Mouse (Mus musculus) 416B (cell line): ENCODE measurements around the gene Sdhaf4.
"Not testable (repeated sequence)": the region's sequence is repeated elsewhere in the genome, so short reads cannot be mapped to it uniquely, and the experiment has no call there.

Experiments used
- DNase-seq: peaks from one replicate; pipeline ENCODE4 v3.0.0; 2011; ENCODE audit warnings: low read depth

Sdhaf4 gene

DNA sequence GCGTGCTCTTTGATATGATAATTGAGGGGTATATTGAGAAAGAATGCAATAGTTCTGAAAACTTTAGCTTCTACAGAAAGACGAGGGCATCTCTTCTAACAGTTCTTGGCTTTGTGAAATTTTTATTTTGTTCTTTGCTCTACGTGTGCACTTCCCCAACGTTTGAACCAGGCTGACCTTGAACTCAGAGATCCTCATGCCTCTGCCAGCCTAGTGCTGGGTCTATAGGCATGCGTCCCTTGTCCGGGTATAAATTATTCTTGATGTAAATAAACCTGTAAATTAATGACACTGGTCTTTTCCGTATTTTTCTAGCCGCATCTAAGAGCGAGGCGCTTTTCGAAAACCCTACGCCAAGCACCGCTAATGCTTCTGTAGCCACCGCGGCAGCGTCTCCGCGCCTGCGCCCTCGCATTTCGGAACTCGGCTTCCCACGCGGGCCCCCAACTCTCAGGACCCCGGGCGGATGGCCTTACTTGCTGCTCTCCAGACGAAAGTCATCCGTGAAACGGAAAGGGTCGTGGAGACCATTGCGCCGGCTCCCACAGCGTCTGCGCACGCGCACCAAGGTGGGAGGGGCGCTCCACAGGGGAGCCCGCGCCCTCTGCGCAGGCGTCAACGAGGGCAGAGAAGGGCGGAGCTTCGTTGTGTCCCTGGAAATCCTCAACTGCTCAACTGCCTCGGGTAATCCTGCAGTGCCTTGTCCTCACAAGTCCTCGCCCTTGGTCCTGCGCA is at the start of gene Sdhaf4:
Sdhaf4 (minus strand) TSS at position 587 of the 735 bp plus-strand sequence.
- DNase-seq: peak; percentile 84

DNA sequence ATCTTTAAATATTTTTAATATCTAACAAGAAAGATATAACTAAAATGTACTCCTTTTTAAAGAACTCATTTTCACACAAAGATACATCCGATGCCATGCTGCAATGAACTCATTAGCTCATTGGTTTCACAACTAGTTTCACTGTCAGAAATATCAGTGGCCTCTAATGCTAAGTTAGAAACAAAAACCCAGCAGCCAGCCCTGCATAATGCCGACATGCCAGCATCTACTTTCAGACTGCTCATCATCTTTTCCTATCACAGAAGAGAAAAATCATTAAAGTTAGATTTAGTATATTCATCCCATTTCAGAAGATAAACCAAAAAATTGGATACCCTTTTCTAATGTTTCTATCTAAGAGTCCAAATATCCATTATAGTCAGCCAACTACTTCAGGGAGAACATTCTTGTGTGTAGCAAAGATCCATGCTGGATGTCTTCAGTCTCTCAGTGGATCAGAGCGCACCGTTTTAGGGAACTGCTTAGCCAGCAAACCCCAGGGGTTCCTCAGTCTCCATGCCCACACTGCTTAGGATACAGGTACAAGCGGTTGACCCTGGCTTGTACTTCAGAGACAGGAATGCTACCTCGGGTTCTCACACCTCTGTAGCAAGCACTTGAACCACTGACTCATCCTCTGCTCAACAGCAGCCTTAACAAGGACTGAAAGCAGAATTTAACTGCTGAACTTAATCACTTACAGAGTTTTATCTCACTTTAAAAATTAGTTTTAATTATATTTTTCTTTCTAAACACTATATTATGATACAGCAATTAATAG is 41.5 kb upstream of the Sdhaf4 start:
- DNase-seq: no peak

DNA sequence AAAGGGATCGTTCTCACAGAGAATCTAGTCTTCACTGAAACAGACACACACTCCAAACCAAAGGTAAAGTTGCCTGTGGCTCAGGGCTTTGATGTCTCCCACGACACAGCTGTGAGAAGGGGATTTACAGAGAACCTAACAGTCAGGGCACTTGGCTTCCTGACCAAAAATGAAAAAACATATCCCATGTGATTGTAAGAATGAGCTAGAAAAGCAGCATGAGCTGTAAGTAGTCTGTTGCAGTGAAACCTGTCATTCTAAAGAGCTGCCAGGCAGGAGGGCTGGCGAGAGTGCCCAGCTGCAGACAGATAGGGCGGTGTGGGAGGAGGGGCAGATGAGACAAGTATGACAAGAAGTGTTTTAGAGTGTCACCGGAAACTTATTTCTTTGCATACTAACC is 40.2 kb upstream of the Sdhaf4 start:
- no peak for DNase-seq

DNA sequence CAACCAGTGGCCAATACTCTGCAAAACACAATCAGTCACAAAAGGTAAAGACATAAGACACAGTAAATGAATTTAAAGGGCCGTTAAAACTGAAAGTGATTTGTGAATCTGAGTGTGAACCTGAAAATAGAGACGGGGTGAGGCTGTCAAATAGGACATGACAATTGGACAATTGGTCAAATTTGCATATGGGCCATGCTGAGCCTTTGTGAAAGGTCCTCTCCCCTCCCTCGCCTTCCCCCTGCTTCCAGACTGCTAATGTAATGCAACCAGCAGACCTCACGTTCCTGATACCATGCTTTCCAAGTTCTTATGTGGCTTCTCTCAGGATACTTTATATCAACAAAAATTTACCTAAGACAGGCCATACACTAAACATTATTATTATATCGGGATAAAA is 37.6 kb upstream of the Sdhaf4 start:
- DNase-seq: no peak

DNA sequence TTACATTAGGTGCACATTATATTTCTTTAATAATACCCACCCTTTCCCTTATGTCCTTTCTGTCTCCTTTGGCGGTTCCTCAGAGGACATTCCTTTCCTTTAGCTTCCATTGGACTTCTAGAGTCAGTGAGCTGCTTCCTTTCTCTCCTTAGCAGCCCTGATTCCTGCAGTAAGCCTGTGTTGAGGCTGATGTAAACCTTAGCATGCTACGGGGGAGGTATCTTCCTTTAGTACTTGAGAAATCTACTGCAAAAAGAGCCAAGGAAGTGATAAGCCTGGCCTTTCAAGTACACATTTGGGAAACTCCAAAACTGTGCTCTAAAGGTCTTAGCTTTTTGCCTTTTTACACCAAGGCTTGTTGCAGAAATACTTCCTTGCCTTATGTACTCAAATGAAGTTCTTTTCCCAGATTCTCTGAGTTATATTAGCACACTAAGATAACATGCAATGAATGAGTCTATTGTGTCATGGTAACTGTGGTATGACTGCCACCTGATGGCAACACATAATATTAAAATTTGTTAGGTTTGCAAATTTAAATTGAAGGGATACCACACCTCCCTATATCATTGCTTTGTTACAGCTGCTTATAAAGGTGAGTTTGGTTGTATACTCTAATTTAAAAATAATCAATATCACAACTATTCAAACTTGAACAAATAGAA is 28.4 kb upstream of the Sdhaf4 start:
- DNase-seq: peak; percentile 50

DNA sequence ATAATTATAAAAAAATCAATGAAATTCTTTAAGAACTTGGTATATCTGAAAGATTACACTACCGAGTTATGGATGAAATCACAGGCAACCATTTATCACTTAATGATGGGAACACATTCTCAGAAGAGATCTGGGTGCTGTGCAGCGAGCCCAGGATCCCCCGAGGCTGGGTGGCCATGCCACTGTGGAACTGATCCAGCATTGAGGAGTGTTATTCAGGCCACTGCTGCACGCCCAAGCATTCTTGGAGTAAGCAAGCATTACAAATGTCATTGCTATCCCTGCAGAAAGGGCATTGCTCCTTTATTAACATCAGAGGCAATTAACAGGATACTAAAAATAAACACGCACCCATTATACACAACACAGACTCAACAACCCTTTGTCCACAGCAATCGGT is 5.4 kb upstream of the Sdhaf4 start:
- DNase-seq: no peak

DNA sequence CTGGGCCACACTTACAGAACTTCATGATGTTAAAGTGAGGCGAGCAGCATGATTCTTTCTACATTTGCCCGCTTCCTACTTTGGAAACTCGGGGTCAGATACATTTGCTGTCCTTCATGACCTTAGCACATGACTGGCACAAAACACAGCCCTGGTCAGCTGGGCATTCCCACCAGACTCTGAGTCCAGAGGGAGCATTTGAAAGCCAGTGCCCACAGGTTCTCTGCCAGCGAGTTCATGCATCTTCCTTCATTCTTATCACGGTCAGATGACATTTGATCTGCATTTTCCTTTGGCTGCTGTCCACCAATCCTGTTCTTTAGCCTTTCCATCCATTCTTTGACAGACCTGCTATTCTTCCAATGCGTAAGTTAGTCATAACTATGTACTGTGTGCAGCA is 4.6 kb upstream of the Sdhaf4 start:
- DNase-seq: no peak

DNA sequence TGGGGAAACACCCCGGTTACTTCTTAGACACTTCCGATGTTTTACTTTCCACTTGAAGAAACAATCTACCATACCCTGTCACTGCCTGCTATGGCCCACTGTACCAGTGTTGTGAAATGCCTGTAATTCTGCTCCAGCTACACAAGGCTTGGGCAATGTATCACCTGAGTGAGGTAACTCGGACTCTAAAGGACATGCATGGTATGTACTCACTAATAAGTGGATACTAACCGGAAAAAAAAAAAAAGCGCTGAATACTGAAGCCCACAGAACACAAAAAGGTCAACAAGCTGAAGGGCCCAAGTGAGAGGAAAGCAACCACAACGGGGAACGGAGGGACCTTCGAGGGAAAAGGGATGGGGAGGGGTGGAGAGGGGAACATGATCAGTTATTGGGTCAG is 2.2 kb upstream of the Sdhaf4 start:
- DNase-seq: no peak

DNA sequence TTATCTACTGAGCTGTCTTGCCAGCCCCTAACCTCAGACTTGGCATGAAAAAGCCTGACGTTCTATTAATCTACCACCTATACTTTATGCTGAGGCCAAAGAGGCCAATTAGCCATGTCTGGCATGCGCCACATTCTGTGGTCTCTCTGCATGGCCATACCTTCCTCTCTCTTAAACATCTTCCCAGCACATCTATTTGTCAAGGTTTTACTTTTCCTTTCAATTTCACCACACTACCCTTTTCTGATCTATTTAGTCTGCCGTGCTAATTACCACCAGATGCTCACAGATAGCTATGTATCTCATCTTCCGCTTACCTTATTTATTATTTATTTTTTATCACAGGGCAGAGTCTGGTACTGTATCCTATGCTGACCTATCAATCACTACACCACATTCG is 6.1 kb downstream of the Sdhaf4 start:
- DNase-seq: no peak

DNA sequence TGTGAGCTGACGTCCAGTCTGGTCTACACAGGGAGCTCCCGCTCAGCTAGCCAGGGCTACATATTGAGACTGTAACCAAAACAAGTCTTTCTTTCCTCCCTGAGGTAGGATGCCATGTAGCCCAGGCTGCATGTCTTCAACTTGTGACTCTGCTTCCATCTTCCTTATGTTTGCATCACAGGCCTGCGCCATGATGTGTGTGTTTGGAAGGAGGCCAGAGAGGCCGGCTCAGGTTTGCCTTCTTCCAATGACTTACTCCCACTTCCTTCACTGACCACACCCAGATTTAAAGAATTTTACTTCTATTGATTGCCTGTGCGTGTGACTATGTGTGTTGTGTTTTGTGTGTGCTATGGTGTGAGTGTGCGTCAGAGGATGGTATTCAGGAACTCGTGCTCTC is 6.6 kb downstream of the Sdhaf4 start:
- no peak for DNase-seq

DNA sequence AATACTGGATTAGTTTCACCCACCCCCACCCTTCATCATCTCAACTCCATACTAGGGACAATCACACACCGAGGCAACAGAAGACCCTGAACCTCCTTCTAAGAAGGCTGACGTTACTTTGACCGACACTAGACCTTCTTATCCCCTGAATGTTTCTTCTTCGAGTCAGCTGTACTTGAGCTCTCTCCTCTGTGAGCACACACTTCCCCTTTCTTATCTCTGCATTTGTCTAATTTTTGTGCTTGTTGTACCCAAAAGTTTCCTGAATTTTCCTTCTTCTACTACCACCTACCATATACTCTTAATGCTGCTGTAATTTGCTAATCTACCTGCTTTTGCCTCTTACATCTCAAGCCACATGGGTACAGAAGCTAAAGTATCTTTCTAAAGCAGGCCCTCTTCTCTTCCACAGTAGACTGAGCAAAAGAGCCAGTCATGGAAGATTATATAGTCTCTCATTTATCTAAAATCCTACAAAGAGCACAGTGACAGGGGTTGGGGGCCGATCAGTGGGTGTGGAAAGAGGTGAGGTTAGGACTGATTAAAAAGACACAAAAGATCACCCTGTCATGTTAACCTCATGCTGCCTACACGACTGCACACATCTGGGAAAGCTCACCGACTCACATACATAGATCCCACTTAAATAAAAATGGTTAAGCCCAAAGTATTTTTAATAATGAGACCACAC is 7.2 kb downstream of the Sdhaf4 start:
- no peak for DNase-seq

DNA sequence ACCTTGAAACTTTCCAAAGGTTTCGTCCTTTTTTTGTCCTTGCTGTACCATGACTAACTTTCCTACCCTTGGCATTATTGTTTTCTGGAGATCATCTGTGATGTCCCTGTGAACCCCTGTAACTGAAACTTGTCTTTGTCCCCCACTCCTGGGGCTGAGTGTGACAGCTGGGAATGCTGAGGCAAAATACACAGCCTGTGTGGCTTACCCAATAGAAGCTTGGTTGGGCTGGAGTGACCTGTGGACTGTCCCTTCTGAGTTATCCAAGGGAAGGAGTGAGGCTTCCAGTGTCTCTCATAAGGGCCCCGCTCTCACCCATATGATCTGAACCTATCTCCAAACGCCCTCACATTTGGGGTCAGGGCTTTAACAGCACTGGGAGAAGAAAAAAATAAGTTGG is 8.0 kb downstream of the Sdhaf4 start:
- no peak for DNase-seq

DNA sequence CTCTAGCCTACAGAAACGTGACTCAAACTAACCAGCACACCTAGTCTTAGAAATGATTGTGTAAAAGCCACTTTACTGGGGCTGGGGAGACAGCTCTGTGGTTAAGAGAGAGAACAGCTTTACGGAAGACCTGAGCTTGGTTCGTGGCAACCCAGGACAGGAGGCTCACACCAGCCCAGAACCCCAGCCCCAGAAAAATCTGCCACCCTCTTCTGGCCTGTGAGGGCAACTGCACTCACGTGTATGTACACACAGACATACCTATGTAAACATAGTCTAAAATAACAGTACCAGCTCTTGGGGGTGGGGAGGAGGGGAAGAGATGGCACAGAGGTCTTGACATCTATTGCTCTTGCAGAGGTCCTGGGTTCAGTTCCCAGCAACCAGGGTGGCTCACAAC is 10.0 kb downstream of the Sdhaf4 start:
- no peak for DNase-seq

DNA sequence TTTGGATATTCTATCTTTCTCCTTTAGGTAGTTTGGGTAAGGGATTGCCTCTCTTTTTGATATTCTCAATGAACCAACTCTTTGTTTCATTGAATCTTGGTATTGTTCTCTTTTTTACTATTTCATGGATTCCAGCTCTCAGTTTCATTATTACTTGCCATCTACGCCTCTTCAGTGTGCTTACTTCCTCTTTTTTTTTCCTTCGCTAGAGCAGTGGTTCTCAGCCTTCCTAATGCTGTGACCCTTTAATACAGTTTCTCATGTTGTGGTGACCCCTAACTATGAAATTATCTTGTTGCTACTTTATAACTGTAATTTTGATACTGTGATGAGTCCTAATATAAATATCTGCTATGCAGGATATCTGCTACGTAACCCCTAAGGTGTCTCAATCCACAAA is 22.3 kb downstream of the Sdhaf4 start:
- DNase-seq: peak; percentile 29

DNA sequence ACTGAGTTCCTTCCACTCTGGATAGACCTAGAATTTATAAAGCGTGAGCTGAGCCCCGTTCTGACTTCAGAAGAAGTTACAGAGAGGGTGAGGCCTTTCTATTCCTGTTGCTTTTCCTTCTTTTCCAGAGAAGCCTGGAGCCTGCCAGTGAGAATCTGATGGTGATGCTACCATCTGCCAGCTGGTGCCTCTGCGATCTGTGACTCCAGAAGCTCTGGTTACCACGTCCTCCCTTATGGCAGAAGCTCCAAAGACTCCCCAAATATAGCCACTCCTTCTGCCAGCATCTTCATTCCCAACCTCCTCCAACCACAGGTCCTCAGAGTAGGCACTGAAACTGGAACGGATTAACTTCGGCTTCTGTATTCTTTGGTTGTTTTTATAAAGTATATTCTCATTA is 27.2 kb downstream of the Sdhaf4 start:
- no peak for DNase-seq

DNA sequence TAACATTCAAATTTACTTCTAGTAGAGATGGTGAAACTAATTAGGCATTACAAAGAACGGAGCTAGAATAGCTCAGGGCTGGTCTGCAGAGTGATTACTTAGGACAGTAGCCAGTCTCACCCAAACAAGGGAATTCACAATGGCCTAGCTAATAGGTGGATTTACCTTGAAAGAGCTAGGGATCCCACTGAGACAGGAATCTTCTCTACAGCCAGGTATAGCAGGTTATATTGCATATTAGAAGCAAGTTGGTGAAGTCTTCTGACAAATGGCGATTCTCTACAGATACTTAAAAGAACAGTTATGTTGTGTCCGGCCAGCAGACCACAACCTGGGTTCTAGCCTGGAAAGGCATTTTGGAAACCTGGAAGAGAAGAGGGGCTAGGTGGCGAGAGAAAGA is 34.3 kb downstream of the Sdhaf4 start:
- not testable (repeated sequence) for DNase-seq

DNA sequence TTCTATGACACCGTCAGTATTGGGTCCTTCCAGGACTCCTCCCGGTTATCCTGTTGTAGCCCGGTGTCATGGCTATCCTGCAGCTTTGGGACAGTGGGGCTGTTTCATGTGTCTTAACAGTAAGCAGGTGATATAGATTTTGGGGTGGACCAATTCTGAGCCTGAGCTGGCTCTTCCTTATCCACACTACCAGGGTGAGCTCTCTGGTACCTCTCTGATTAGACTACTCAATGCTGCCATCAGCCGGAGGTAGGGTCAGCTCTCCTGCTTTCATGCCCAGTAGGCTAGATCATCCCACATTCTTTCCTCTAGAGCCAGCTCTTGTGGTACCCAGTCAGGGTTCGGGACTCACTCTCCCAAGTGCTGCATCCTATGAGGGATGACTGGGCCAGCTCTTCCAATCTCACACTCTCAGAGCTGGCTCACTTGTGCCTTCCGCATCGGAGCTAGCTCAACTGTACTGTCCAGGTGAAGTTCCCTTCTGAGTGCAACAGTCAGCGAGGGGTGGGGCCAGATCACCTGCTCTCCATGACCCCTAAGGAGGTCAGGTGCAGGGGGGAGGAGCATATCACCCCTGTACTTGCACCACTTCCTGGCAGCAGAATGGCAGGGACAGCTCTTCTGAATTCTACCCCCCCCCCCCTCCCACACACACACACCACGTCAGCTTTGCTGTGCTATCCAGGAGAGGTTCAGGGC is 37.3 kb downstream of the Sdhaf4 start:
- no peak for DNase-seq

DNA sequence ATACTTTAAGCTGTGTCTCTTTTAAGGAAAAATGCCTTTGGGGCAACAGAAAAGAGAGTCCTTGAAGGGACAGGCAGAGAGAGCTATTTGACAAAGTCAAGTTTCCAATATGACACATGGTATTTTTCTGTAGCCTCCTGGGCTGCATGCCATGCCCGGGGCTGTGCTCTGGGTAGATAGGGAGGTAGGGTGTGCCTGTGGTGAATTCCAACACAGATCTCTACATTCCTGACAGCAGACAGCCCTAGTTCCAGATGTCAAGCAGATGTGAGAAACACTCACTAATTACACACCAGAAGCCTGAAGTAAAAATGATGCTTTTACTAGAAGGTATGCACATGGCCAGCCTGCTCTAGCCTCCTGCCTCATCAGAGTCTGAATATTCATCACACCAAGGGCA is 39.2 kb downstream of the Sdhaf4 start:
- DNase-seq: no peak

DNA sequence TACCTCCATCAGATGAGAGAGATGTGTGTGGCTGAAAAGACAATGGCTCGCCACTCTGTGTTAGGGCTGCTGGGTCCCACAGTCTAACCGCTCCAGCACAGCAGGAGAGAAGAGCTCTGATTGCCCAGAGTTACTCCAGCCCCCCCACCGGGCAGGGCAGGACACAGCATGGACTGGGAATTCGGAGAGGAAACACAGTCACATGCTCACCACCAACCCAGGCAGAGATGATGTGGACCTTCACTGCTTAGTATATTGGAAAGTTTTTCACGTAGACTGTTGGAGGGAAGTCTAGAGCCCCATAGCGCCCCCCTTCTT is 46.1 kb downstream of the Sdhaf4 start:
- DNase-seq: no peak

DNA sequence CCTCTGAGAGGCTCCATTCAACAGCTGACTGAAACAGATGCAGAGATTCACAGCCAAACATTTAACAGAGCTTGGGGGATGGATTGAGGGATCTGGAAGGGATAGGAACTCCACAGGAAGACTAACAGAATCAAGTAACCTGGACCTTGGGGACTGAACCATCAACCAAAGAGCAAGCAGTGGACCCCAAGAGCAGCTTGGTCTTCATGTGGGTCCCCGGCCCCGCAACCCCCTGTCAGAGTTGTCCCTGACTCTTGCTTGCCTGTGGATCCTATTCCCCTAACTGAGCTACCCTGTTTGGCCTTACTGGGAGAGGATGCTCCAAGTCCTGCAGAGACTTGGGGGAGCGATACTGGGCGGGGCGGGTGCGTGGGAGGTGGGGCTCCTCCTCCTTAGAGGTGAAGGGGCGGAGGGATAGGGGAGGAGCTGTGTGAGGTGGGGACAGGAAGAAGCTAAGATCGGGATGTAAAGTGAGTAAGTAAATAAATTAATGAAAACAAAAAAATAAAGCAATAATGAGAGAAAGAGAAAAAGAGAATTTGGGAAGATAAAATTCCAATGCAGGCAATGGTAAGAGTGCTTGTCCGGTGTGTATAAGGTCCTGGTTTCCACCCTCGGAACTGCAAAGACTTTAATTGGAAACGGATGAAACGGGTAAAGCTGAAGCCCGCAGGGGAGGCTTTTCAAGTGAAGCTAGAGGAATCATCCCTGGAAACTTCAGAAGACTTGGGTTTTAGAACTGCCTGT is 46.6 kb downstream of the Sdhaf4 start:
- DNase-seq: no peak

DNA sequence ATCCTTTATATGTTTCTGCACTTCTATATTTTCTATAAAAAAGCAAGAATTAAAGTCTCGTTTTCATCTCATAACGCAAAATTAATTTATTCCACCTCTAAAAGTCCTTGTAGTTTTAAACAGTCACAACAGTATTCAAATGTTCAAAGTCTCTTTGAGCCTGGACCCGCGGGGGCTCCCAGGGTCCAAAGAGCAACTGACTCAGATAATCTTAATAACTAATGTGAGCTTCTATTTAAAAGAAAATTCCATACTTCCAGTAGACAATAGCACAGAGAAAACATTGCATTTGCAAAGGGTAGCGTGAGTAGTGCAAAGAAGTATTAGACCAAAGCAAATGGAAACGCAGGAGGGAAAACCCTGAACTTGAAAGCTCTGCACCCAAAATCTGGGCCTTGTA is 47.4 kb downstream of the Sdhaf4 start:
- no peak for DNase-seq
